Mouse (Mus musculus) hindbrain, embryonic 11.5 days (tissue): ENCODE measurements around the gene Carhsp1. TPM values are rescaled to one million over a fixed set of nuclear protein-coding genes. Genes with fewer than 3 reads are reported as not detected.

Source experiments
- ATAC-seq: fragments of 200-750 bp; cut with Nextera tagmentation; 2 replicates; pipeline ENCODE4 v1.8.0; 2017; ENCODE audit warnings: mild to moderate bottlenecking, moderate TSS enrichment, moderate library complexity; ENCODE audit not compliant: low FRiP score
- DNase-seq: peaks from one replicate; pipeline ENCODE4 v3.0.0-alpha.2; 2015; ENCODE audit warnings: low spot score
- H3K27ac ChIP-seq: fragments of 300-500 bp; sonication (generic); 2 replicates; pipeline ENCODE4 v1.5.1; 2014; ENCODE audit warnings: mild to moderate bottlenecking, low read depth, low read length
- H3K27me3 ChIP-seq: fragments of 300-500 bp; sonication (generic); 2 replicates; pipeline ENCODE4 v1.6.1; 2014; ENCODE audit warnings: mild to moderate bottlenecking, low read length, moderate library complexity, mixed read lengths; ENCODE audit not compliant: control insufficient read depth, insufficient read depth
- H3K36me3 ChIP-seq: fragments of 300-500 bp; sonication (generic); 2 replicates; pipeline ENCODE4 v1.6.1; 2014; ENCODE audit warnings: mild to moderate bottlenecking, low read length, moderate library complexity, mixed read lengths; ENCODE audit not compliant: control insufficient read depth, insufficient read depth
- H3K4me1 ChIP-seq: fragments of 300-500 bp; sonication (generic); replicated peaks from 2 replicates; pipeline ENCODE4 v1.6.1; 2014; ENCODE audit warnings: low read length, mixed read lengths; ENCODE audit not compliant: control insufficient read depth, insufficient read depth
- H3K4me2 ChIP-seq: fragments of 300-500 bp; sonication (generic); replicated peaks from 2 replicates; pipeline ENCODE4 v1.6.1; 2014; ENCODE audit warnings: mild to moderate bottlenecking, low read depth, low read length
- H3K4me3 ChIP-seq: fragments of 300-500 bp; sonication (generic); 2 replicates; pipeline ENCODE4 v1.5.1; 2014; ENCODE audit warnings: low read depth, low read length
- H3K9ac ChIP-seq: fragments of 300-500 bp; sonication (generic); 2 replicates; pipeline ENCODE4 v1.6.1; 2014; ENCODE audit warnings: low read depth, low read length
- H3K9me3 ChIP-seq: fragments of 300-500 bp; sonication (generic); 2 replicates; pipeline ENCODE4 v1.6.1; 2016; ENCODE audit warnings: low read length; ENCODE audit not compliant: control insufficient read depth
- WGBS: fragments of 180-500 bp; shearing (Covaris S2); extraction: QIAGEN DNeasy Blood & Tissue Kit; methylation state at CpG from one replicate; pipeline ENCODE4 v1.1.7; 2014; 5-methylcytosine and 5-hydroxymethylcytosine counted together
- polyA plus RNA-seq: library from polyadenylated mRNA; unstranded; fragments of >200 nt; fragmentation: Nextera tagmentation; extraction: Ambion mirVana; gene quantifications from 2 replicates; pipeline ENCODE4 v1.2.1, GENCODE M21; 2014

Gene Carhsp1
- polyA plus RNA-seq, 1 experiment from 2014 or later, result 78.1 TPM

DNA sequence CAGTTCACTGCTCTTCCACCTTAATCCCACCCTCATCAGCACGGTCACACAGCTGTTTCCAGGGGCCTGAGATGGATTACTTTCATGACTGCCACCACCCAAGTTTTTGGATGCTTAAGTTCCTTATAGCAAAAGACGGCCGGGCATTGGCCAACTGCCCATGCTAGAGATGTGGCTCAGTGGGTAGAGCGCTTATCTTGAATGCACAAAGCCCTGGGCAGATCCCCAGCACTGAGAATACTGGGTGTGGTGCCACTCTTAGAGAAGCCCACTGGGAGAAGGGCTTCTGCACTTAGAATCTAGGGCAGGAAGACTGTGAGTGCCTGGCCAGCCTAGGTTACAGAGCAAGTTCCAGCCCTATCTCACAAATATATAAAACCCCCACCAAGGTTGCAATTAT is 6.7 kb upstream of the Carhsp1 start:
- Histone ChIP-seq H3K4me1 (no peaks in the 10 kb centered on the region), H3K4me2 (no peak overlapping the region), H3K9me3 (no peaks in the 10 kb centered on the region), H3K27me3 (no peaks in the 10 kb centered on the region), H3K36me3 (no peaks in the 10 kb centered on the region), H3K4me3 (no peak overlapping the region), H3K9ac (no peak overlapping the region), H3K27ac (no peak overlapping the region)
- DNase-seq (no peak), ATAC-seq (no peak)
- 92% methylated on average over 4 of the region's 4 CpGs for WGBS

- H3K9me3 ChIP-seq, result no peaks in the 10 kb centered on the region
- ATAC-seq (no peak), DNase-seq (no peak)
- no peak overlapping the region for H3K9ac ChIP-seq
- H3K4me3 ChIP-seq, result no peak overlapping the region
- no peak overlapping the region for H3K27ac ChIP-seq
- no peaks in the 10 kb centered on the region; the same call in 1 of the 2 replicates for H3K27me3 ChIP-seq
- no peaks in the 10 kb centered on the region for H3K36me3 ChIP-seq
- H3K4me1 ChIP-seq, result no peaks in the 10 kb centered on the region
- no peak overlapping the region for H3K4me2 ChIP-seq
- WGBS, result 57% methylated on average over 5 of the region's 5 CpGs
Measured at GRCm38 (mm10) chr16:8678035-8678434, 6.1 kb upstream of the Carhsp1 start.

GRCm38 (mm10) chr16:8676800-8677199 is 4.8 kb upstream of the Carhsp1 start:
- DNase-seq (peak; percentile 80), ATAC-seq (no peak)
- H3K4me2 ChIP-seq, result no peak overlapping the region
- H3K36me3 ChIP-seq, result no peaks in the 10 kb centered on the region
- no peaks in the 10 kb centered on the region for H3K4me1 ChIP-seq
- H3K27ac ChIP-seq, result no peak overlapping the region
- H3K27me3 ChIP-seq, result no peaks in the 10 kb centered on the region; the same call in 1 of the 2 replicates
- H3K9me3 ChIP-seq, result no peaks in the 10 kb centered on the region
- no peak overlapping the region for H3K4me3 ChIP-seq
- WGBS, result 58% methylated on average over 4 of the region's 4 CpGs
- no peak overlapping the region for H3K9ac ChIP-seq

GRCm38 (mm10) chr16:8676228-8676627 is 4.3 kb upstream of the Carhsp1 start:
- Histone ChIP-seq H3K9me3 (no peaks in the 10 kb centered on the region), H3K27me3 (no peaks in the 10 kb centered on the region; the same call in 1 of the 2 replicates), H3K4me3 (no peak overlapping the region), H3K4me1 (no peaks in the 10 kb centered on the region), H3K4me2 (no peak overlapping the region), H3K36me3 (no peaks in the 10 kb centered on the region), H3K9ac (no peak overlapping the region), H3K27ac (no peak overlapping the region)
- 87% methylated on average over 2 of the region's 2 CpGs for WGBS
- ATAC-seq (no peak), DNase-seq (no peak)

GRCm38 (mm10) chr16:8675559-8675958 is 3.6 kb upstream of the Carhsp1 start:
- no peak overlapping the region for H3K27ac ChIP-seq
- 86% methylated on average over 8 of the region's 8 CpGs for WGBS
- no peaks in the 10 kb centered on the region; the same call in 1 of the 2 replicates for H3K27me3 ChIP-seq
- no peaks in the 10 kb centered on the region for H3K4me1 ChIP-seq
- no peak overlapping the region for H3K4me3 ChIP-seq
- no peaks in the 10 kb centered on the region for H3K9me3 ChIP-seq
- DNase-seq (no peak), ATAC-seq (no peak)
- H3K36me3 ChIP-seq, result no peaks in the 10 kb centered on the region
- no peak overlapping the region for H3K4me2 ChIP-seq
- H3K9ac ChIP-seq, result no peak overlapping the region

GRCm38 (mm10) chr16:8674165-8674564 is 2.2 kb upstream of the Carhsp1 start:
- Histone ChIP-seq H3K4me3 (no peak overlapping the region), H3K4me2 (no peak overlapping the region), H3K36me3 (no peaks in the 10 kb centered on the region), H3K4me1 (peaks cover 5% of the 10 kb centered on the region; the same call in 1 of the 2 replicates), H3K27me3 (no peaks in the 10 kb centered on the region; the same call in 1 of the 2 replicates), H3K9ac (no peak overlapping the region), H3K27ac (no peak overlapping the region), H3K9me3 (no peaks in the 10 kb centered on the region)
- WGBS, result 4% methylated on average over 8 of the region's 8 CpGs
- no peak for ATAC-seq
- DNase-seq, result peak; percentile 85

- Histone ChIP-seq H3K9me3 (no peaks in the 10 kb centered on the region), H3K4me2 (no peak overlapping the region), H3K4me1 (peaks cover 5% of the 10 kb centered on the region; the same call in 1 of the 2 replicates), H3K4me3 (no peak overlapping the region), H3K27me3 (no peaks in the 10 kb centered on the region; the same call in 1 of the 2 replicates), H3K27ac (no peak overlapping the region), H3K36me3 (no peaks in the 10 kb centered on the region), H3K9ac (no peak overlapping the region)
- DNase-seq, result no peak
- 73% methylated on average over 6 of the region's 6 CpGs for WGBS
- ATAC-seq, result no peak
Measured at GRCm38 (mm10) chr16:8673343-8673742, 1.4 kb upstream of the Carhsp1 start.

DNA sequence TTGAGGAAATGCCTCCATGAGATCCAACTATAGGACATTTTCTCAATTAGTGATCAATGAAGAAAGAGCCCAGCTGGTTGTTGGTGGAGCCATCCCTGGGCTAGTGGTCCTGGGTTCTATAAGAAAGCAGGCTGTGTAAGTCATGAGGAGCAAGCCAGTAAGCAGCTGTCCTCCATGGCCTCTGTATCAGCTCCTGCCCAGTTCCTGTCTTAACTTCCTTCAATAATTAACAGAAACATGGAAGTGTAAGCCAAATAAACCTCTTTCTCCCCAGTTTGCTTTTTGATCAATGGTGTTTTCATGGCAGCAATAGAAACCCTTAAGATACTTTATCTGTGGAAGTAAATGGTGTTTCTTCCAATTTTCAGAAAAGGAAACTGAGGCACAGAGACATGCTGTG is 856 bp upstream of the Carhsp1 start:
- Histone ChIP-seq H3K27me3 (no peaks in the 10 kb centered on the region; the same call in 1 of the 2 replicates), H3K4me1 (peaks cover 8% of the 10 kb centered on the region; the same call in 1 of the 2 replicates), H3K9ac (no peak overlapping the region), H3K4me3 (no peak overlapping the region), H3K27ac (no peak overlapping the region), H3K9me3 (no peaks in the 10 kb centered on the region), H3K36me3 (no peaks in the 10 kb centered on the region), H3K4me2 (no peak overlapping the region)
- no peak for ATAC-seq
- DNase-seq, result no peak

GRCm38 (mm10) chr16:8672350-8672687 is 364 bp upstream of the Carhsp1 start:
- ATAC-seq (no peak), DNase-seq (no peak)
- Histone ChIP-seq H3K4me2 (peak overlapping the region; percentile 62), H3K9me3 (no peaks in the 10 kb centered on the region), H3K27me3 (no peaks in the 10 kb centered on the region; the same call in 1 of the 2 replicates), H3K27ac (no peak overlapping the region), H3K36me3 (no peaks in the 10 kb centered on the region), H3K4me1 (peaks cover 8% of the 10 kb centered on the region; the same call in 1 of the 2 replicates), H3K9ac (peak overlapping the region; percentile 83; the same call in 1 of the 2 replicates), H3K4me3 (peak overlapping the region; percentile 71)
- WGBS, result under 1% methylated on average over 18 of the region's 18 CpGs
